Mouse (Mus musculus) cerebellum, postnatal 25 days (tissue): ENCODE data around the gene Fgf2.

Experiments used
- DNase-seq, 2 experiments: peaks; one replicate each; pipeline ENCODE4 v3.0.0; 2021; ENCODE audit warnings: mixed read lengths in 2 of 2

Gene Fgf2

DNA sequence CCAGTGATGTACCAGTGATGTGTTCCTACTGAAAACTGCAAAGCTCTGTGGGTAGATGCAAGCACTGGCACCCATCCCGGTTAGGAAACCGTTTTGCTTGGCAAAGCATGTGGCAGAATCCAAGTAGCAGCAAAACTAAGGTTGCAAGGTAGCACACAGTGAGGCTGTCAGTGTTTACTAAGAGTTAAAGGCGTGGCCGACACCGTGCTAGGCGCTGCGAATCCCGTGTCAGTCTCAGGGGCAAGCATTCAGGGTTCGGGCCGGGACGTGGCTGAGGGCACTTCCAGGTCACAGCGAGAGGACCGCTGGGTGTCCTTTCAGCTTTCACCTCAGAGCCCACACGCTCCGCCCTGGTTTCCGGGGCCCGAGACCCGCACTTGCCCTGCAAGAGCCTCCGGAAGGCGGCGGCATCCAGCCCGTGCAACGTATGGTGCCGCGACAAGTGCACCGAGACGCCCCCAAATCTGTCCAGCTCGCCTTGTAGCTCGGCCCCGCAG, 70.9 kb downstream of the Fgf2 start:
- no peak for DNase-seq

DNA sequence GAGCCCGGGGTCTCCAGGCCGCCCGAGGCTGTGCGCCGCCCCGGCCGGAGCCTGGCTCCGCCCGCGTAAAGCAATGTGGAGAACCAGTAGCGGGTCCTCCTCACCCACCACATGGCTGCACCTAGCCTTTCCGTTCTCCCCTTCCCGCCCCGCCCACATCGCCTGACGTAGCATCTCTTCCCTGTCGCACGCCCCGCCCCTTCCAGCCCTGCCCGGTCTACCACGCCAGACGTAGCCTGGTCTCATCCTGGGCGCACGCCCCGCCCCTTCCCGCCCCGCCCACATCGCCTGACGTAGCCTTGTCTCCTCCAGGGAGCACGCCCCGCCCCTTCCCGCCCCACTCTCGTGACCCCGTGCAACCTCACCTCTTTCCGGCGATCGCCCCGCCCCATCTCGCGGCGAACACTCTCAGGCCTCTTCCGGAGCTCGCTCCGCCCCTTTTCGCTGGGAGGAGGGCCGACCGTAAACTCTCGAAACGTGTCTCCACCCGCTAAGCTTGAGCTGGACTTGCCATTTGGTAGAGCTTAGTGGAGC, 71.4 kb downstream of the Fgf2 start, which contains the start of gene Spata5:
TSS of gene Spata5 (plus strand) at position 439 of the 534 bp plus-strand sequence.
- DNase-seq, result peak; percentile 96 to 100

DNA sequence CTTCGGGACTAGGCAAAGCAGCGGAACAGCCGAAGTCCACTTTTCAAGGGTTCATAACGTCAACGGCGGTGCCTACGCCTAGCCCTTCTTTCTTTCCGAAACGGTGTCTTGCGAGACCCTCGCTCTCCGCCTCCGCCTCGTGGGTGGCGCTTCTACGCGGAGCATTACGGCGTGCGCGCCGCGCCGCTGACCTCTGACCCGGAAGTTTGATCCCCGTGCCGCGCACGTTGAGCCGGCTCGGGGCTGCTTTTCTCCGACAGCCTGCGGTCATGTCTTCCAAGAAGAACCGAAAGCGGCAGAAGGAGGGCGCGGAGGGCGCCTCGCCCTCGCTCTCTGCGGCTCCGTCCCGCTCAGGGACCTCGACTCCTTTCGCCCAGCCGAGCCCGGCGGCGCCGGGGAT, 71.9 kb downstream of the Fgf2 start, which contains the start of gene Nudt6:
TSS of gene Nudt6 (minus strand) at position 140 of the 400 bp plus-strand sequence.
- peak; percentile 93 to 94 for DNase-seq

DNA sequence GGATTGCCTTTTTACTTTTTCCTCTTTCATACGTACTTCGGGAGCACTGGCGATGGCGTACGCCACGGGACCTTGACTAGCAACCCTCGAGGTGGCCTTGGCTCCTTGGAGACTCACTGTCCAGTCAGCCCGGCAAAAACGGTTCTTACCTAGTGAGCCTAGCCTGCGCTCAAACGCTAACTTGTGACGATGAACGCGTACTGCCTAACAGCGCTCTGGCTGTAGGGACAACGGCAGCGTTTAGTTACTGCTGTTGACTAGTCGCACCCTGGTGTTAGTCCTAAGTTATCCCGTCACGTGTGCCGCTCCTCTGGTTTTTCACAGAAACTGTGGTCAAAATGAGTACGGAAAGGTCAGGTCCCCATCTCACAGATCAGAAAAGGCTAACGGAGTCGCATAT, 72.5 kb downstream of the Fgf2 start:
- DNase-seq, result no peak

DNA sequence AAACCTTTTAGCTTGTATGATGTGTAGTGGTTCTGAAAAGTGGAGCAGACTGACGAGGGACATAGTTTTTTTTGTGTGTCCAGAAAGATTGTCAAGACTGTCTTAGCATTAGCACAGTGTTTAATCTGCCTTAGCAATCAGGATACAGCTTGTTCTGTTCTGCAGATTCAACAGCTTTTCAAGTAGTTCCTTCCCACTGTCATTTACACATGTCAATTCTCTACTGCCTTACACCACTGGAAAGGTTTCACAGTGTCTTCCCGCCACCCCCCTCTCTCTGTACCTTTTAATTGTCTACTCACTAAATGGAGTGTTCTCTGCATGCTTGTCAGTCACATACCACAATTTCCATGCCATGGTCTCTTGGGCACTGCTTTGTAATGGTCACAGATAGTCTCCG, 73.0 kb downstream of the Fgf2 start:
- DNase-seq, result no peak

DNA sequence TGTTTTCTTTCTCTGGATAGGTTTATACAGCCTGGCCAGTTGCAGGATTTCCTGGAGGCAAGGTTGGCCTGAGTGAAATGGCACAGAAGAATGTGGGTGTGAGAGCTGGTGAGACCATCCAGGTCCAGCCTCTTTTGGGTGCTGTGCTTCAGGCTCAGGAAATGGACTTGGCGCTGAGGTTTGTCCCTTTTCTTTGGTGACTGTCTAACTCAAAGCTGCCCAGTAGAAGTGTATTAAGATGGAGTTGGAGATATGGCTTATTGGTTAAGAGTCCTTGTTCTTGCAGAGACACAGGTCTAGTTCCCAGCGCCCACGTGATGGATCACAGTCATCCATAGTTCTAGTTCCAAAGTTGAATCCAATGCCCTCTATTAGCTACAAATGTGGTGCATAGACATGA, 77.9 kb downstream of the Fgf2 start:
- no peak for DNase-seq

DNA sequence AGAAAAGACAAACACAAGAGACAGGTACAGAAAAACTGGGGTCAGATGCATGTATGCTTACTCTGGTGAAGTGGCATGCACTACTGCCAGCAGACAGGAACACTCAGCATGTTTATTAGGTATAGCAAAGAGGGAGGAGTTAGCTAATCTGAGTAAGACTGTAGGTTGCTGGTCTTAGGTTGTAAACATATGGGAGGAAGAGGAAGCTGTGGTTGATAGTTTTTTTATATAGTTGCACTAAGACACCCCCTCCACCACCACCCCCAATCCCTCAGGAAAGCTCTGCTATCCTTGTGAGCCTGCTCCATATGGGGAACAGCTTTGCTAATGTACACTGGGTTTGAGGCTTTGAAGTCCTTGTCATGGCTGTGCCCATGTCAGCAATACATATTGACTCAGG, 82.2 kb downstream of the Fgf2 start:
- DNase-seq, result no peak

DNA sequence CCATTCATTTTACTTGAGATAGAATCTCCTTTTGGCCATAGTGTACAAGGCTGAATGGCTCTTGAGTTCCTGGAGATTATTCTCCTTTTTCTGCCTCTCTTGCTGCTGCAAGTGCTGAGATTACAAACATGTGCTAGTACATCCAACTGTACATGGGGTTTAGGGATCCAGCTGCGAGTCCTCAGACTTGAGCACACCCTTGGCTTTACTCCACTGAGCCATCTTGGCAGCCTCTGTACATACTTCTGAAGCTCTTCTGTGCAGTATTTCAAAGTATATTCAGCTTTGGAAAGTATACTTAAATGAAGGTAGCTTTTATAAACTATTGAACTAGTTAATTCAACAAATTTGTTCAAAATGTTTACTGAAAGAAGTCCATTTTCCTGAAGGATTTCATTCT, 91.6 kb downstream of the Fgf2 start:
- no peak for DNase-seq

DNA sequence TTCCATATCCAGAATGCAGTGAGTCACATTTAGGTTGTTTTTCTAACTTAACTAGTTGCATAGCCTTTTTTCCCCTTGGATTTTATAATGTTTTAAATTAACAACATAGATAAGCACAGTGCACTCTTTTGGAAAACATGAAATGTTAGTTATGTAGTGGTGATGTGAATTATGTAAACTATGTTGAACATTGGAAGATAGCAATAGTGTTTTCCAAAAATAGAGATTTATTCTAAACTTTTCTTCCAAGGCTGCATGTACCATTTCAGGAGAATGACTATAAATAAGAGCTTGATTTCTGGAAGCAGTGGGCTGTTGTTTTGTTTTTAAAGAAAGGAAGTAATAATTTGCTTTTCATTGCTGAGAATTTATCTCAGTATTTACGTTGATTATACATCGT, 95.3 kb downstream of the Fgf2 start:
- no peak for DNase-seq

DNA sequence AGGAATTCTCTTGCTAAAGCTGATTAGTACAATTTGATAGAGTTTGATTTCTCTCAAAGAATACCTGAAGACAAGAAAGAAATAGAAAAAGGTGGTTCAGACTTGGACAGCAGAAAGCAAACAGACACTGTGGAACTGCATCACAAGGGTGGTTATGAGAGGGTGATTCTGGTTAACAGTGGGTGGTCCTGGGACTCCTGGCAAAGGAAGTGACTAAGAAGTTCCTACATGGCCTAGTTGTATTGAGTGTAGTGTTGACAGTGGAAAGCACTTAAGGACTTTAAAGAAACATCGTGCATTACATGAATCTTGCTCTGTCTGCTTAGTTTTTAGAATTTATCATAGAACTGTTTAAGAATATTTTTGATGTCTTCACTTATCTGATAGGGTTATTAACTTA, 107.8 kb downstream of the Fgf2 start:
- DNase-seq, result no peak
